Mouse (Mus musculus): ENCODE data around the gene Sfi1. TPM values are rescaled to one million over a fixed set of nuclear protein-coding genes. Genes with fewer than 3 reads are reported as not detected.

The Sfi1 gene
- polyA plus RNA-seq (2015; fragmentation: Nextera tagmentation; extraction: Ambion mirVana), result 2.3 and 3.1 TPM in 2 replicates

- H3K9me3 ChIP-seq (ENCODE audit: low read length), result no peaks in the 10 kb centered on the region
- H3K4me1 ChIP-seq (ENCODE audit: insufficient read depth), result no peaks in the 10 kb centered on the region
- H3K27me3 ChIP-seq (ENCODE audit: insufficient read depth, low read length), result no peaks in the 10 kb centered on the region
- no peak within 1 kb of the TSS for H3K4me3 ChIP-seq (ENCODE audit: low read depth, low read length)
- no peaks in the 10 kb centered on the region for H3K36me3 ChIP-seq (replicated peaks; ENCODE audit: insufficient read depth, low read length)
- H3K27ac ChIP-seq (ENCODE audit: low read depth), result no peak within 1 kb of the TSS
- H3K9ac ChIP-seq (replicated peaks), result no peak within 1 kb of the TSS
- no peak within 1 kb of the TSS for H3K4me2 ChIP-seq (ENCODE audit: low read depth, low read length)
- no peak for DNase-seq
- ATAC-seq, result no peak
- no peak for TF ChIP-seq CTCF (IDR thresholded peaks at IDR 0.05; ENCODE audit: low read depth)
- no peak for TF ChIP-seq EP300 (IDR thresholded peaks at IDR 0.05; ENCODE audit: low read depth)
- WGBS (ENCODE audit: insufficient replicate concordance), result 79% methylated on average over 25 of the region's 25 CpGs
Measured at GRCm38 (mm10) chr11:3193363-3193762, at the start of gene Sfi1. TSS of gene Sfi1 (minus strand) at chr11:3193463.

GRCm38 (mm10) chr11:3242395-3242794 is 49.1 kb upstream of the Sfi1 start:
- Histone ChIP-seq H3K4me1 (ENCODE audit: insufficient read depth) (no peaks in the 10 kb centered on the region), H3K9ac (replicated peaks) (no peak overlapping the region), H3K27ac (ENCODE audit: low read depth) (no peak overlapping the region), H3K4me2 (ENCODE audit: low read depth, low read length) (no peak overlapping the region), H3K9me3 (ENCODE audit: low read length) (no peaks in the 10 kb centered on the region), H3K27me3 (ENCODE audit: insufficient read depth, low read length) (no peaks in the 10 kb centered on the region), H3K4me3 (ENCODE audit: low read depth, low read length) (no peak overlapping the region), H3K36me3 (replicated peaks; ENCODE audit: insufficient read depth, low read length) (peaks cover 89% of the 10 kb centered on the region)
- no peak for TF ChIP-seq CTCF (IDR thresholded peaks at IDR 0.05; ENCODE audit: low read depth)
- no peak for TF ChIP-seq EP300 (IDR thresholded peaks at IDR 0.05; ENCODE audit: low read depth)
- 87% methylated on average over 7 of the region's 7 CpGs for WGBS (ENCODE audit: insufficient replicate concordance)
- DNase-seq (no peak), ATAC-seq (no peak)

GRCm38 (mm10) chr11:3235277-3235676 is 42.0 kb upstream of the Sfi1 start:
- no peaks in the 10 kb centered on the region for H3K9me3 ChIP-seq (ENCODE audit: low read length)
- 68% methylated on average over 5 of the region's 5 CpGs for WGBS (ENCODE audit: insufficient replicate concordance)
- H3K27me3 ChIP-seq (ENCODE audit: insufficient read depth, low read length), result no peaks in the 10 kb centered on the region
- TF ChIP-seq EP300 (IDR thresholded peaks at IDR 0.05; ENCODE audit: low read depth) (no peak), CTCF (IDR thresholded peaks at IDR 0.05; ENCODE audit: low read depth) (no peak)
- no peak overlapping the region for H3K27ac ChIP-seq (ENCODE audit: low read depth)
- no peak overlapping the region for H3K9ac ChIP-seq (replicated peaks)
- H3K4me2 ChIP-seq (ENCODE audit: low read depth, low read length), result no peak overlapping the region
- H3K36me3 ChIP-seq (replicated peaks; ENCODE audit: insufficient read depth, low read length), result peaks cover 80% of the 10 kb centered on the region
- no peak overlapping the region for H3K4me3 ChIP-seq (ENCODE audit: low read depth, low read length)
- peaks cover 3% of the 10 kb centered on the region; the same call in 1 of the 2 replicates for H3K4me1 ChIP-seq (ENCODE audit: insufficient read depth)
- ATAC-seq (no peak), DNase-seq (no peak)

DNA sequence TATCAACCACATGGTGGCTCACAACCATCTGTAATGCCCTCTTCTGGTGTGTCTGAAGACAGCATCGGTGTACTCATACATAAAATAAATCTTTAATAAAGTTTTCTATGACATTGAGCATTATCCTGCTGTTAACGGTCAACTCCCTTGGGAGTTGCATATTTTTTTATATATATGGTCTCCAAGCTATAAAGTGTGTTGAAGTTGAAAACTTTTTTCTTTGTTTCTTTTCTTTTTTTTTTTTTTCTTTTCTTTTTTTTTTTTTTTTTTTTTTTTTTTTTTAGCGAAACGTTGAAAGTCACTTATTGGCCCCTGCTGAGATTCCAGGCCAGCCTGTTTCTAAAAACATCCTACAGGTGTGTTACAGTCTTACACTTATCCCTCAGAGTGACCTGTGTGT is 40.4 kb upstream of the Sfi1 start:
- no peak overlapping the region for H3K4me2 ChIP-seq (ENCODE audit: low read depth, low read length)
- ATAC-seq (no peak), DNase-seq (no peak)
- H3K9ac ChIP-seq (replicated peaks), result no peak overlapping the region
- no peaks in the 10 kb centered on the region for H3K9me3 ChIP-seq (ENCODE audit: low read length)
- no peak for TF ChIP-seq CTCF (IDR thresholded peaks at IDR 0.05; ENCODE audit: low read depth)
- TF ChIP-seq EP300 (IDR thresholded peaks at IDR 0.05; ENCODE audit: low read depth), result no peak
- H3K4me3 ChIP-seq (ENCODE audit: low read depth, low read length), result no peak overlapping the region
- peaks cover 3% of the 10 kb centered on the region; the same call in 1 of the 2 replicates for H3K4me1 ChIP-seq (ENCODE audit: insufficient read depth)
- peaks cover 81% of the 10 kb centered on the region for H3K36me3 ChIP-seq (replicated peaks; ENCODE audit: insufficient read depth, low read length)
- no peak overlapping the region for H3K27ac ChIP-seq (ENCODE audit: low read depth)
- no peaks in the 10 kb centered on the region for H3K27me3 ChIP-seq (ENCODE audit: insufficient read depth, low read length)
- WGBS (ENCODE audit: insufficient replicate concordance), result 89% methylated on average over 4 of the region's 4 CpGs

DNA sequence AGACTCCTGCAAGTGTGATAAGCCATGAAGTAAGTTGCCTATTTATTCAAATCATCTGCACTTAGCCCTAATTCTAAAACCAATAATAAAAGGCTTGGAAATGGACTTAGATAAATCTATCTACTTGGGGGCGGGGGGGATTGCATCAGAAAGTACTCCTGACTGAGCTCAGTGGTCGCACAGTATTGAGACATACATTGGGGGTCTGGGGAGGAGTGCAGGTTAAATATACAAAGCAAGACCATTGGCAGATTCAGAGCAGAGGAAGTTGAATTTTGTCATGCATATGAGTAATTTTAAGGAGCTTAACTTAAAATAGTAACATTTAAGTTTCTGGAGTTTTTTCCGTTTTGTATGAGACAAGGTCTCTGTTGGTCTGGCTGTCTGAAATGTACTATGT is 39.0 kb upstream of the Sfi1 start:
- TF ChIP-seq EP300 (IDR thresholded peaks at IDR 0.05; ENCODE audit: low read depth) (no peak), CTCF (IDR thresholded peaks at IDR 0.05; ENCODE audit: low read depth) (no peak)
- H3K36me3 ChIP-seq (replicated peaks; ENCODE audit: insufficient read depth, low read length), result peaks cover 77% of the 10 kb centered on the region
- ATAC-seq (no peak), DNase-seq (no peak)
- no peak overlapping the region for H3K4me2 ChIP-seq (ENCODE audit: low read depth, low read length)
- peaks cover 3% of the 10 kb centered on the region; the same call in 1 of the 2 replicates for H3K4me1 ChIP-seq (ENCODE audit: insufficient read depth)
- no peak overlapping the region for H3K27ac ChIP-seq (ENCODE audit: low read depth)
- H3K9me3 ChIP-seq (ENCODE audit: low read length), result no peaks in the 10 kb centered on the region
- WGBS (ENCODE audit: insufficient replicate concordance), result 68% methylated on average over 3 of the region's 3 CpGs
- H3K27me3 ChIP-seq (ENCODE audit: insufficient read depth, low read length), result no peaks in the 10 kb centered on the region
- no peak overlapping the region for H3K4me3 ChIP-seq (ENCODE audit: low read depth, low read length)
- H3K9ac ChIP-seq (replicated peaks), result no peak overlapping the region

GRCm38 (mm10) chr11:3227113-3227512 is 33.9 kb upstream of the Sfi1 start:
- Histone ChIP-seq H3K27ac (ENCODE audit: low read depth) (no peak overlapping the region), H3K36me3 (replicated peaks; ENCODE audit: insufficient read depth, low read length) (peaks cover 81% of the 10 kb centered on the region), H3K4me3 (ENCODE audit: low read depth, low read length) (no peak overlapping the region), H3K4me1 (ENCODE audit: insufficient read depth) (peaks cover 3% of the 10 kb centered on the region; the same call in 1 of the 2 replicates), H3K27me3 (ENCODE audit: insufficient read depth, low read length) (no peaks in the 10 kb centered on the region), H3K9me3 (ENCODE audit: low read length) (no peaks in the 10 kb centered on the region), H3K9ac (replicated peaks) (no peak overlapping the region), H3K4me2 (ENCODE audit: low read depth, low read length) (no peak overlapping the region)
- TF ChIP-seq EP300 (IDR thresholded peaks at IDR 0.05; ENCODE audit: low read depth), result no peak
- TF ChIP-seq CTCF (IDR thresholded peaks at IDR 0.05; ENCODE audit: low read depth), result no peak
- DNase-seq (no peak), ATAC-seq (no peak)
- 87% methylated on average over 3 of the region's 3 CpGs for WGBS (ENCODE audit: insufficient replicate concordance)

DNA sequence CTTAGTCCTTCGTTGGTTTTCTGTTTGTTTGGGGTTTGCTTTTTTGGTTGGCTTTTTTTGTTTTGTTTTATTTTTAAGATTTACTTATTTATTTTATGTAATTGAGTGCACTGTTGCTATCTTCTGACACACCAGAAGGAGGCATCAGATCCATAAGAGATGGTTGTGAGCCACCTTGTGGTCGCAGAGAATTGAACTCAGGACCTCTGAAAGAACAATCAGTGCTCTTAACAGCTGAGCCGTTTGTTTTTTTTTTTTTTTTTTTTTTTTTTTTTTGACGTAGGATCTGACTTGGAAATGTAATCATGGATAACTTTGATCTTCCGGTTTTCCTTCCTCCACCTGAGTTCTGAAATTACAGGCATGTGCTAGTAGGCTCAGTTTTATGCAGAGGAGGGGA is 29.8 kb upstream of the Sfi1 start:
- H3K4me1 ChIP-seq (ENCODE audit: insufficient read depth), result no peaks in the 10 kb centered on the region
- H3K27me3 ChIP-seq (ENCODE audit: insufficient read depth, low read length), result no peaks in the 10 kb centered on the region
- no peaks in the 10 kb centered on the region for H3K9me3 ChIP-seq (ENCODE audit: low read length)
- WGBS (ENCODE audit: insufficient replicate concordance), result 70% methylated on average over 5 of the region's 5 CpGs
- H3K9ac ChIP-seq (replicated peaks), result no peak overlapping the region
- H3K27ac ChIP-seq (ENCODE audit: low read depth), result no peak overlapping the region
- H3K4me2 ChIP-seq (ENCODE audit: low read depth, low read length), result no peak overlapping the region
- no peak overlapping the region for H3K4me3 ChIP-seq (ENCODE audit: low read depth, low read length)
- ATAC-seq, result no peak
- H3K36me3 ChIP-seq (replicated peaks; ENCODE audit: insufficient read depth, low read length), result peaks cover 78% of the 10 kb centered on the region
- DNase-seq, result no peak
- no peak for TF ChIP-seq EP300 (IDR thresholded peaks at IDR 0.05; ENCODE audit: low read depth)
